Mouse (Mus musculus) liver, embryonic 12.5 days (tissue): ENCODE data around the gene Anxa3. TPM values are rescaled to one million over a fixed set of nuclear protein-coding genes. Genes with fewer than 3 reads are reported as not detected.

ENCODE experiments used
- ATAC-seq: fragments of 200-750 bp; cut with Nextera tagmentation; 2 replicates; pipeline ENCODE4 v1.8.0; 2017; ENCODE audit warnings: moderate number of reproducible peaks, mild to moderate bottlenecking, moderate library complexity
- H3K27ac ChIP-seq: fragments of 300-500 bp; sonication (generic); 2 replicates; pipeline ENCODE4 v1.5.1; 2016; ENCODE audit warnings: mild to moderate bottlenecking
- H3K27me3 ChIP-seq: fragments of 300-500 bp; sonication (generic); replicated peaks from 2 replicates; pipeline ENCODE4 v1.6.1; 2016; ENCODE audit warnings: mild to moderate bottlenecking, moderate library complexity
- H3K36me3 ChIP-seq: fragments of 300-500 bp; sonication (generic); 2 replicates; pipeline ENCODE4 v1.6.1; 2016; ENCODE audit warnings: mild to moderate bottlenecking, moderate library complexity
- H3K4me1 ChIP-seq: fragments of 300-500 bp; sonication (generic); 2 replicates; pipeline ENCODE4 v1.6.1; 2016
- H3K4me2 ChIP-seq: fragments of 300-500 bp; sonication (generic); 2 replicates; pipeline ENCODE4 v1.6.1; 2016; ENCODE audit warnings: mild to moderate bottlenecking, moderate library complexity
- H3K4me3 ChIP-seq: fragments of 300-500 bp; sonication (generic); 2 replicates; pipeline ENCODE4 v1.5.1; 2016; ENCODE audit warnings: mild to moderate bottlenecking, moderate library complexity
- H3K9ac ChIP-seq: fragments of 300-500 bp; sonication (generic); 2 replicates; pipeline ENCODE4 v1.6.1; 2016; ENCODE audit warnings: mild to moderate bottlenecking, moderate library complexity
- H3K9me3 ChIP-seq: fragments of 300-500 bp; sonication (generic); replicated peaks from 2 replicates; pipeline ENCODE4 v1.6.1; 2016; ENCODE audit warnings: mild to moderate bottlenecking, moderate library complexity
- WGBS: fragments of 180-500 bp; shearing (Covaris S2); methylation state at CpG from one replicate; pipeline ENCODE4 v1.1.7; 2016; ENCODE audit not compliant: insufficient replicate concordance; 5-methylcytosine and 5-hydroxymethylcytosine counted together
- polyA plus RNA-seq: library from polyadenylated mRNA; unstranded; fragments of >200 nt; fragmentation: Nextera tagmentation; extraction: Ambion mirVana; gene quantifications from 2 replicates; pipeline ENCODE4 v1.2.1, GENCODE M21; 2016

Anxa3 gene
- polyA plus RNA-seq, 1 experiment from 2014 or later, result 16.2 TPM

GRCm38 (mm10) chr5:96799165-96799564, 6.0 kb downstream of the Anxa3 start:
- H3K4me2 ChIP-seq, result no peak overlapping the region
- peaks cover 16% of the 10 kb centered on the region for H3K27me3 ChIP-seq
- H3K4me1 ChIP-seq, result no peaks in the 10 kb centered on the region; the same call in 1 of the 2 replicates
- H3K4me3 ChIP-seq, result no peak overlapping the region
- no peak for ATAC-seq
- H3K9me3 ChIP-seq, result no peaks in the 10 kb centered on the region
- no peak overlapping the region for H3K9ac ChIP-seq
- WGBS, result 79% methylated on average over 9 of the region's 9 CpGs
- H3K36me3 ChIP-seq, result no peaks in the 10 kb centered on the region
- no peak overlapping the region for H3K27ac ChIP-seq

- H3K4me1 ChIP-seq, result no peaks in the 10 kb centered on the region; the same call in 1 of the 2 replicates
- no peak overlapping the region for H3K4me2 ChIP-seq
- H3K4me3 ChIP-seq, result no peak overlapping the region
- H3K9ac ChIP-seq, result no peak overlapping the region
- no peaks in the 10 kb centered on the region for H3K36me3 ChIP-seq
- no peaks in the 10 kb centered on the region for H3K9me3 ChIP-seq
- 74% methylated on average over 9 of the region's 9 CpGs for WGBS
- peaks cover 8% of the 10 kb centered on the region for H3K27me3 ChIP-seq
- no peak for ATAC-seq
- H3K27ac ChIP-seq, result no peak overlapping the region
These were observed 6.8 kb downstream of the Anxa3 start for GRCm38 (mm10) chr5:96799969-96800368.

- ATAC-seq, result no peak
- no peak overlapping the region for H3K27ac ChIP-seq
- H3K9ac ChIP-seq, result no peak overlapping the region
- no peak overlapping the region for H3K4me2 ChIP-seq
- H3K4me3 ChIP-seq, result no peak overlapping the region
- H3K4me1 ChIP-seq, result no peaks in the 10 kb centered on the region; the same call in 1 of the 2 replicates
- H3K36me3 ChIP-seq, result no peaks in the 10 kb centered on the region
- WGBS, result 52% methylated on average over 7 of the region's 7 CpGs
- H3K27me3 ChIP-seq, result no peaks in the 10 kb centered on the region
- no peaks in the 10 kb centered on the region for H3K9me3 ChIP-seq
These were observed 9.0 kb downstream of the Anxa3 start for GRCm38 (mm10) chr5:96802185-96802584.

- H3K4me2 ChIP-seq, result no peak overlapping the region
- ATAC-seq, result no peak
- no peak overlapping the region for H3K27ac ChIP-seq
- H3K9me3 ChIP-seq, result no peaks in the 10 kb centered on the region
- H3K27me3 ChIP-seq, result no peaks in the 10 kb centered on the region
- no peak overlapping the region for H3K9ac ChIP-seq
- H3K4me3 ChIP-seq, result no peak overlapping the region
- H3K4me1 ChIP-seq, result no peaks in the 10 kb centered on the region; the same call in 1 of the 2 replicates
- 43% methylated on average over 3 of the region's 3 CpGs for WGBS
- no peaks in the 10 kb centered on the region for H3K36me3 ChIP-seq
These were observed 10.0 kb downstream of the Anxa3 start for GRCm38 (mm10) chr5:96803091-96803490.

- WGBS, result 65% methylated on average over 4 of the region's 4 CpGs
- H3K9me3 ChIP-seq, result no peaks in the 10 kb centered on the region
- no peaks in the 10 kb centered on the region for H3K36me3 ChIP-seq
- H3K4me3 ChIP-seq, result no peak overlapping the region
- no peak overlapping the region for H3K4me2 ChIP-seq
- no peak for ATAC-seq
- H3K27ac ChIP-seq, result no peak overlapping the region
- H3K4me1 ChIP-seq, result no peaks in the 10 kb centered on the region; the same call in 1 of the 2 replicates
- no peak overlapping the region for H3K9ac ChIP-seq
- no peaks in the 10 kb centered on the region for H3K27me3 ChIP-seq
These were observed 11.2 kb downstream of the Anxa3 start for GRCm38 (mm10) chr5:96804304-96804703.

GRCm38 (mm10) chr5:96804813-96805212, 11.7 kb downstream of the Anxa3 start:
- Histone ChIP-seq H3K27me3 (no peaks in the 10 kb centered on the region), H3K27ac (no peak overlapping the region), H3K9ac (no peak overlapping the region), H3K9me3 (no peaks in the 10 kb centered on the region), H3K4me3 (no peak overlapping the region), H3K36me3 (no peaks in the 10 kb centered on the region), H3K4me2 (no peak overlapping the region), H3K4me1 (no peaks in the 10 kb centered on the region; the same call in 1 of the 2 replicates)
- WGBS, result 50% methylated on average over 3 of the region's 3 CpGs
- no peak for ATAC-seq

GRCm38 (mm10) chr5:96810620-96811019, 17.5 kb downstream of the Anxa3 start:
- no peak for ATAC-seq
- WGBS, result 65% methylated on average over 4 of the region's 4 CpGs
- Histone ChIP-seq H3K27ac (no peak overlapping the region), H3K9me3 (no peaks in the 10 kb centered on the region), H3K4me1 (no peaks in the 10 kb centered on the region), H3K27me3 (no peaks in the 10 kb centered on the region), H3K9ac (no peak overlapping the region), H3K4me2 (no peak overlapping the region), H3K4me3 (no peak overlapping the region), H3K36me3 (no peaks in the 10 kb centered on the region)

- 74% methylated on average over 13 of the region's 13 CpGs for WGBS
- no peak for ATAC-seq
These were observed 31.7 kb downstream of the Anxa3 start for GRCm38 (mm10) chr5:96824769-96825327.

GRCm38 (mm10) chr5:96827176-96827575, 34.0 kb downstream of the Anxa3 start:
- H3K4me2 ChIP-seq, result no peak overlapping the region
- no peak overlapping the region for H3K4me3 ChIP-seq
- ATAC-seq, result no peak
- no peak overlapping the region for H3K27ac ChIP-seq
- no peaks in the 10 kb centered on the region for H3K36me3 ChIP-seq
- H3K27me3 ChIP-seq, result peaks cover 7% of the 10 kb centered on the region; the same call in 1 of the 2 replicates
- H3K9me3 ChIP-seq, result no peaks in the 10 kb centered on the region
- 41% methylated on average over 1 of the region's 1 CpGs for WGBS
- H3K9ac ChIP-seq, result no peak overlapping the region
- no peaks in the 10 kb centered on the region for H3K4me1 ChIP-seq

More at GRCm38 (mm10) chr5:96824769-96825327, 31.7 kb downstream of the Anxa3 start:
- Histone ChIP-seq H3K27ac (no peak overlapping the region), H3K4me1 (no peaks in the 10 kb centered on the region), H3K36me3 (no peaks in the 10 kb centered on the region), H3K4me2 (no peak overlapping the region), H3K27me3 (peaks cover 7% of the 10 kb centered on the region; the same call in 1 of the 2 replicates), H3K4me3 (no peak overlapping the region), H3K9ac (no peak overlapping the region), H3K9me3 (no peaks in the 10 kb centered on the region)

- H3K27ac ChIP-seq, result no peak overlapping the region
- H3K27me3 ChIP-seq, result no peaks in the 10 kb centered on the region
- H3K9ac ChIP-seq, result no peak overlapping the region
- ATAC-seq, result no peak
- 0 out of 2 replicates have a peak, but pooled peaks cover 5% of the 10 kb centered on the region for H3K36me3 ChIP-seq
- no peak overlapping the region for H3K4me3 ChIP-seq
- no peak overlapping the region for H3K4me2 ChIP-seq
- peaks cover 5% of the 10 kb centered on the region; the same call in 1 of the 2 replicates for H3K4me1 ChIP-seq
- 76% methylated on average over 5 of the region's 5 CpGs for WGBS
- H3K9me3 ChIP-seq, result no peaks in the 10 kb centered on the region
These were observed 41.2 kb downstream of the Anxa3 start for GRCm38 (mm10) chr5:96834338-96834737.

GRCm38 (mm10) chr5:96847986-96848385, 54.8 kb downstream of the Anxa3 start:
- Histone ChIP-seq H3K4me1 (peaks cover 11% of the 10 kb centered on the region), H3K4me3 (no peak overlapping the region), H3K36me3 (no peaks in the 10 kb centered on the region), H3K27ac (no peak overlapping the region), H3K27me3 (no peaks in the 10 kb centered on the region), H3K9ac (no peak overlapping the region), H3K9me3 (no peaks in the 10 kb centered on the region), H3K4me2 (no peak overlapping the region)
- no peak for ATAC-seq

GRCm38 (mm10) chr5:96848386-96848785, 55.2 kb downstream of the Anxa3 start:
- WGBS, result 64% methylated on average over 3 of the region's 3 CpGs
- H3K4me2 ChIP-seq, result no peak overlapping the region
- no peaks in the 10 kb centered on the region for H3K36me3 ChIP-seq
- H3K9ac ChIP-seq, result no peak overlapping the region
- H3K9me3 ChIP-seq, result no peaks in the 10 kb centered on the region
- H3K4me1 ChIP-seq, result peaks cover 11% of the 10 kb centered on the region
- H3K27me3 ChIP-seq, result no peaks in the 10 kb centered on the region
- H3K4me3 ChIP-seq, result no peak overlapping the region
- no peak for ATAC-seq
- no peak overlapping the region for H3K27ac ChIP-seq

GRCm38 (mm10) chr5:96849232-96849631, 56.1 kb downstream of the Anxa3 start:
- Histone ChIP-seq H3K4me3 (no peak overlapping the region), H3K9me3 (no peaks in the 10 kb centered on the region), H3K27ac (no peak overlapping the region), H3K36me3 (no peaks in the 10 kb centered on the region), H3K27me3 (no peaks in the 10 kb centered on the region), H3K9ac (no peak overlapping the region), H3K4me1 (peaks cover 11% of the 10 kb centered on the region), H3K4me2 (no peak overlapping the region)
- no peak for ATAC-seq
- 44% methylated on average over 3 of the region's 3 CpGs for WGBS
